Mouse (Mus musculus) forebrain, postnatal 0 days (tissue): Measurements from ENCODE around the gene Shisal2a. TPM values are rescaled to one million over a fixed set of nuclear protein-coding genes. Genes with fewer than 3 reads are reported as not detected.

Experiments used
- ATAC-seq: fragments of 200-750 bp; cut with Nextera tagmentation; 2 replicates; pipeline ENCODE4 v1.8.0; 2017; ENCODE audit warnings: mild to moderate bottlenecking, moderate library complexity
- DNase-seq: peaks from one replicate; pipeline ENCODE4 v3.0.0-alpha.2; 2015
- H3K27ac ChIP-seq: fragments of 300-500 bp; sonication (generic); 2 replicates; pipeline ENCODE4 v1.5.1; 2014; ENCODE audit warnings: low read depth, mild to moderate bottlenecking, antibody characterized with exemption, low read length, moderate library complexity, mixed read lengths
- H3K27me3 ChIP-seq: fragments of 300-500 bp; sonication (generic); 2 replicates; pipeline ENCODE4 v1.6.1; 2014; ENCODE audit warnings: mild to moderate bottlenecking, low read length, mixed read lengths; ENCODE audit not compliant: insufficient read depth
- H3K36me3 ChIP-seq: fragments of 300-500 bp; sonication (generic); 2 replicates; pipeline ENCODE4 v1.6.1; 2014; ENCODE audit warnings: mild to moderate bottlenecking, moderate library complexity; ENCODE audit not compliant: insufficient read depth
- H3K4me1 ChIP-seq: fragments of 300-500 bp; sonication (generic); 2 replicates; pipeline ENCODE4 v1.6.1; 2014; ENCODE audit warnings: antibody characterized with exemption; ENCODE audit not compliant: insufficient read depth
- H3K4me2 ChIP-seq: fragments of 300-500 bp; sonication (generic); 2 replicates; pipeline ENCODE4 v1.6.1; 2014; ENCODE audit warnings: low read depth, mild to moderate bottlenecking, moderate library complexity
- H3K4me3 ChIP-seq: fragments of 300-500 bp; sonication (generic); 2 replicates; pipeline ENCODE4 v1.5.1; 2014; ENCODE audit warnings: low read depth, low read length, mixed read lengths
- H3K9ac ChIP-seq: fragments of 300-500 bp; sonication (generic); 2 replicates; pipeline ENCODE4 v1.6.1; 2014; ENCODE audit warnings: mild to moderate bottlenecking
- H3K9me3 ChIP-seq: fragments of 300-500 bp; sonication (generic); 2 replicates; pipeline ENCODE4 v1.6.1; 2016; ENCODE audit warnings: low read length
- CTCF ChIP-seq: sonication (generic); IDR thresholded peaks from 2 replicates; pipeline ENCODE4 v1.5.1; 2016; ENCODE audit warnings: antibody characterized with exemption, control low read depth, low read depth
- WGBS: fragments of 180-500 bp; shearing (Covaris S2); extraction: QIAGEN DNeasy Blood & Tissue Kit; methylation state at CpG from one replicate; pipeline ENCODE4 v1.1.7; 2014; 5-methylcytosine and 5-hydroxymethylcytosine counted together
- polyA plus RNA-seq: library from polyadenylated mRNA; unstranded; fragments of >200 nt; fragmentation: Nextera tagmentation; extraction: Ambion mirVana; gene quantifications from 2 replicates; pipeline ENCODE4 v1.2.1, GENCODE M21; 2015
- total RNA-seq: library from RNA; depleted of rRNA; stranded (reverse); fragments of >200 nt; gene quantifications from 2 replicates; pipeline ENCODE4 v1.2.3, GENCODE M21; 2014

Shisal2a gene
- total and polyA plus RNA-seq, 2 experiments from 2014 or later, result 1.9 to 4.9 TPM

DNA sequence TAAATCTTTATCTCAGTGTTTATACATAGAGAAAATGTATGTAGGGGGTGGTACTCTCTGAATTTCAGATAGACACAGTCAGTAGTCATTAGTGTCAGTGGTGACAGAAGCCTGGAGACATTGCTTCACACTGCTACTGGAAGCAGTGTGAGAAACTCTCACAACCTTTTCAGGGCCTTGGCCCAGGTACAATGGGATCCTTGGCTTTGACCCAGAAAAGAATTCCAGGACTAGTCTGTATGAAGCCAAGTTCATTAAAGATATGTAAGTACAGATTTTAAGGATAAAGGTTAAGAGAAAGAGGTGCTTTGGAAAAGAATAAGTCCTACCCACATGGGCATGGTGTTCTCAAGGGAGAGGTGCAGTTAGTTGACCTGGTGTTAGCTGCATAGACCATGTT lies 11.1 kb upstream of the Shisal2a start:
- no peak for TF ChIP-seq CTCF
- Histone ChIP-seq H3K9me3 (no peaks in the 10 kb centered on the region), H3K9ac (no peak overlapping the region), H3K4me1 (no peaks in the 10 kb centered on the region), H3K36me3 (no peaks in the 10 kb centered on the region), H3K27me3 (no peaks in the 10 kb centered on the region), H3K4me2 (no peak overlapping the region), H3K27ac (no peak overlapping the region), H3K4me3 (no peak overlapping the region)
- no peak for DNase-seq
- no peak for ATAC-seq

DNA sequence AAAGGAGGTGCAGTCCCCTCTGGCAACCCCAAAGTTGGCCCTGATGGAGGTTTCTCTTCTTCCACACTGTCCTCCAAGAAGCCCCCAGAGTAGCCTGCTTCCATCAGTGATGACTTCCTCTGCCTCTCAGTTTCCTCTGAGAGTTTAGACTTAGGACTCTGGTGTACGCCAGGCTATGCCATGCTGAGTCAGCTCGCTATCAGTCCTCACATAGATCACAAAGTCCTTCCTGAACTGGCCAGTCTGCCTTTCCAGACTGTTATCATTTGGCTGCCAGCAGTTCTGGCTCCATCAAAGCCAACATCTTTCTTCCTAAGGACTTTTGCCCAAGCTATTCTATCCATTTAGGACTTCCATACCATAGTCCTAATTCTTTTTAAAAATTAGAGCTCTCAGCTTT lies 9.4 kb upstream of the Shisal2a start:
- Histone ChIP-seq H3K9me3 (no peaks in the 10 kb centered on the region), H3K9ac (no peak overlapping the region), H3K4me3 (no peak overlapping the region), H3K4me2 (no peak overlapping the region), H3K36me3 (no peaks in the 10 kb centered on the region), H3K27ac (no peak overlapping the region), H3K27me3 (no peaks in the 10 kb centered on the region), H3K4me1 (no peaks in the 10 kb centered on the region; the same call in 1 of the 2 replicates)
- no peak for TF ChIP-seq CTCF
- 84% methylated on average over 2 of the region's 2 CpGs for WGBS
- DNase-seq, result no peak
- ATAC-seq, result no peak

DNA sequence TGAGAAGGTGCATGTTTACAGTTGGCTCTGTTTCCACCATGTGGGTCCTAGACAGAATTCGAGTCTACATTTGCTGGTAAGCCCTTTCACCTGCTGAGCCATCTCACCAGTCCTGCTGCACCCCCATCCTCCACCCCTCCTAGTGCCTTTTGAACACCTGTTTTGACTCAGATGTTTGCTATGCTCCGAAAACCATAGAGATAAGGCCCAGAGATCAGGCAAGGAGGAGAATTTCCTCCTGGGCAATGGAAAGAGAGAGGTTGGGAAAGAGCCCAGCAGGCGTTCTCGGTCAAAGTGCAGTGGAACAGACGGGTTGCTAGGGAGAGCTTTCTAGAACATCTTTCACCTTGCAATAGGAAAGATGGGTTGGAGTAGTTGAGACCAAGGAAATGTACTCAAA lies 8.0 kb upstream of the Shisal2a start:
- Histone ChIP-seq H3K27me3 (no peaks in the 10 kb centered on the region; the same call in 1 of the 2 replicates), H3K9me3 (no peaks in the 10 kb centered on the region), H3K4me2 (no peak overlapping the region), H3K36me3 (no peaks in the 10 kb centered on the region), H3K4me1 (peaks cover 3% of the 10 kb centered on the region; the same call in 1 of the 2 replicates), H3K4me3 (no peak overlapping the region), H3K27ac (no peak overlapping the region), H3K9ac (no peak overlapping the region)
- ATAC-seq (no peak), DNase-seq (no peak)
- TF ChIP-seq CTCF, result no peak
- WGBS, result 84% methylated on average over 5 of the region's 5 CpGs

DNA sequence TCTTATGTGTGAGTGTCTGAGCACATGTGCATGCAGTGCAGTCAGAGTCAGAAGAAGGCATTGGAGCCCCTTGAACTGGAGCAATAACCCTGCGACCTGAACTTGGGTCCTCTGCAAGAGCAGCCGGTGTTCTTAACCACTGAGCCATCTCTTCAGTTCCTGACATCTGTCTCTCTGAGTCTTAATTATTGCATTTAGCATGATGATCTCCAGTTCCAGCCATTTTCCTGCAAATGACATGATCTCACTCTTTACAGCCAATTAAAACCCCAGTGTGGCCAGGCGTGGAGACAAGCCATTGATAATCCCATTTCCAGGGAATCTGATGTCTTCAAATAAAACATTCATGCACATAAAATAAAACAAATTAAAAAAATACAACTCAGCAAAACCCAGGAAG lies 5.6 kb upstream of the Shisal2a start:
- DNase-seq, result no peak
- peaks cover 3% of the 10 kb centered on the region; the same call in 1 of the 2 replicates for H3K4me1 ChIP-seq

DNA sequence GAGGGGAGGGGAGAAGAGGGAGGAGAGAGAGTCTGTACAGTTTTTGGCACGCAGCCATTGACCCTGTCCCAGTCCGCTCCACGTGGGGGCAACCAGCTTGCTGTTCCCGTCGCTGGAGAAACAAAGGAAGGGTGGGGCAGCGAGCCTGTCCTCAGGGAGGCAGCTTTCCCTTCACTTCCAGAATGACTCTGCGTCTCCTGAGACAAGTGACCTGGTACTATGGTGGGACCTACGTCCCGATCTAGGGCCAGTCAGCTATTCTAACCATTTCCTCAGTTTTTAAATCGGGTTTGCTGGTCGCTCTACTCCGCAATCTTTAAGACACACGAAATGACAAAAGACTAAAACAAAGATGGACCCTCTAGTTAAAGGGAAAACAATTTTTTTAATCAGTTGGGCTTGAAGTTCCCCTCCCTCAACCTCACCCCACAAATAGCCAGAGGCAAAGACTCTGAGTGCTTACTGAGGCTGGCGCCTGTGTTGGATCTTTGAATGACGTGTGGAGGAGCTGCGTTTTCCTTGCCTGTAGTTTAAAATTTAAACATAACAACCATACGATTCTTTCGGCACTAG lies 4.6 kb upstream of the Shisal2a start:
- peak; percentile 74 for ATAC-seq
- peak; percentile 84 for DNase-seq
- Histone ChIP-seq H3K27ac (peak overlapping the region; percentile 77), H3K4me1 (peaks cover 3% of the 10 kb centered on the region; the same call in 1 of the 2 replicates), H3K9ac (peak overlapping the region; percentile 63), H3K36me3 (no peaks in the 10 kb centered on the region), H3K4me2 (peak overlapping the region; percentile 64), H3K27me3 (peaks cover 8% of the 10 kb centered on the region), H3K9me3 (no peaks in the 10 kb centered on the region), H3K4me3 (peak overlapping the region; percentile 38)
- TF ChIP-seq CTCF, result peak; percentile 30
- 3% methylated on average over 18 of the region's 18 CpGs for WGBS

More for the DNA sequence above, 5.6 kb upstream of the Shisal2a start:
- Histone ChIP-seq H3K4me3 (no peak overlapping the region), H3K36me3 (no peaks in the 10 kb centered on the region), H3K9me3 (no peaks in the 10 kb centered on the region), H3K27me3 (peaks cover 8% of the 10 kb centered on the region), H3K4me2 (no peak overlapping the region), H3K9ac (no peak overlapping the region), H3K27ac (no peak overlapping the region)
- 56% methylated on average over 3 of the region's 3 CpGs for WGBS
- ATAC-seq, result no peak
- no peak for TF ChIP-seq CTCF

DNA sequence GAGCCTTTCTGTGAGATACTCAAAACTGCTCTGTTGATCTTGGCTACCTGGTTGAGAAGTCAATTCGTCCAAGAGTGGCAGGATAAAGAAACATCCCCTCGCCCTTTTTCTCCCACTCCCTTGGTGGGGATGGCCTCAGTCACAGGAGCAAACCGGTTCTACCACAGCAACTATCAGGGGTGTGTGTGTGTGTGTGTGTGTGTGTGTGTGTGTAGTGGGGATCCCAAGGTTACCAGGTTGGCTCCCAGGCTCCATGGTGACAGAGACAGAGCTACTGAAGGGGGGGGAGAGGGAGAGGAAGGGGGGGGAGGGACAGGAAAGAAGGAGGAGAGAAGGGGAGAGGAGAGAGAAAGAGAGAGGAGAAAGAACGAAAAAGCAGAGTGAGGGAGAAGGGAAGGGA lies 4.0 kb upstream of the Shisal2a start:
- peak overlapping the region; percentile 63 for H3K9ac ChIP-seq
- H3K36me3 ChIP-seq, result no peaks in the 10 kb centered on the region
- peak overlapping the region; percentile 38; the same call in 1 of the 2 replicates for H3K4me3 ChIP-seq
- ATAC-seq, result peak; percentile 70
- H3K4me2 ChIP-seq, result peak overlapping the region; percentile 64
- H3K9me3 ChIP-seq, result no peaks in the 10 kb centered on the region
- DNase-seq, result no peak
- H3K4me1 ChIP-seq, result peaks cover 3% of the 10 kb centered on the region; the same call in 1 of the 2 replicates
- H3K27ac ChIP-seq, result peak overlapping the region; percentile 77
- WGBS, result 40% methylated on average over 4 of the region's 4 CpGs
- H3K27me3 ChIP-seq, result peaks cover 8% of the 10 kb centered on the region
- no peak for TF ChIP-seq CTCF

DNA sequence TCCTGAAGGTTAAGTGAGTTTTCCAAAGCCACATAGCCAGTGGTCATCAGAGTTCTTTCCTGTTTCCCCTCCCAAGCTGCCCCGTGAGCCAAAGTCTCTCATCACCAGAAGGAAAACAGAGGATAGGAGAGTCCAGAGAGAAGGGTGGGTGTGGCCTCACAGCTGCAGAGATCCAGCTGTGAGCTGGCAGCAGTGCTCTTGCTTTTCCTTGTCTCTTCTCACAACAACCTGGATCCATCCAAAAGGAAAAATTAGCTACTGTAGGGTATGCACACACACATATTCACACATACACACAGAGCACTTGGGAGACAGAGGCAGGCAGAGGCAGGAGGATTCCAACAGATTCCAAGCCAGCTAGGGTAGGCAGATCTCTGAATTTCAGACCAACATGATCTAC lies 2.9 kb upstream of the Shisal2a start:
- Histone ChIP-seq H3K27me3 (peaks cover 8% of the 10 kb centered on the region), H3K9ac (no peak overlapping the region), H3K4me3 (no peak overlapping the region), H3K27ac (no peak overlapping the region), H3K9me3 (no peaks in the 10 kb centered on the region), H3K4me1 (peaks cover 3% of the 10 kb centered on the region; the same call in 1 of the 2 replicates), H3K36me3 (no peaks in the 10 kb centered on the region), H3K4me2 (no peak overlapping the region)
- ATAC-seq (no peak), DNase-seq (no peak)
- TF ChIP-seq CTCF, result no peak
- WGBS, result 35% methylated on average over 1 of the region's 1 CpGs
